ENCODE assay signal across 21 mouse cellular contexts in genomic region chr11:78935178-78935577, GRCm38 (mm10). TPM values are rescaled to one million over a fixed set of nuclear protein-coding genes. Genes with fewer than 3 reads are reported as not detected.
DNase-seq lines count a peak whose midpoint lies in the region; ATAC-seq and TF ChIP-seq lines count a peak whose summit lies in the region.
"Had no signal": no experiment of that assay in that cellular context is flagged by ENCODE, and none has a peak within 500 bp of the region (broad histone marks: within the 10 kb centered on the region; RNA-seq: fewer than 3 reads in every experiment).

No protein-coding gene starts in this region.

- no peak overlapping the region for H3K4me2 ChIP-seq in lung, embryonic 15.5 days
- H3K4me2 ChIP-seq: embryonic facial prominence, embryonic 12.5 days; forebrain, embryonic 15.5 days; midbrain, embryonic 11.5 days had no signal

- no peaks in the 10 kb centered on the region for H3K27me3 ChIP-seq in kidney, adult 2 months (replicated peaks; ENCODE audit: control insufficient read depth, insufficient read depth, low read length)
- H3K27me3 ChIP-seq in lung, embryonic 15.5 days: no peaks in the 10 kb centered on the region
- H3K27me3 ChIP-seq: embryonic facial prominence, embryonic 12.5 days; forebrain, embryonic 15.5 days; Patski had no signal

- TF ChIP-seq POLR2A in kidney, adult 2 months (IDR thresholded peaks at IDR 0.05; ENCODE audit: low read depth, low read length): no peak
- no peak for TF ChIP-seq POLR2A in lung, adult 2 months (IDR thresholded peaks at IDR 0.05; ENCODE audit: borderline replicate concordance, extremely low read depth, low read depth, low read length)

- H3K27ac ChIP-seq in gastrocnemius, adult 2 months: peak overlapping the region; percentile 69
- H3K27ac ChIP-seq in kidney, adult 2 months (ENCODE audit: insufficient read depth, low read depth, low read length): no peak overlapping the region
- peak overlapping the region; percentile 62 for H3K27ac ChIP-seq in lung, embryonic 15.5 days
- H3K27ac ChIP-seq: forebrain, embryonic 15.5 days; hindbrain, postnatal 0 days; limb, embryonic 10.5 days had no signal

- intact Hi-C loops in gastrocnemius, adult 2 months (cut with DNase I): no loop called here

- no peak for ATAC-seq in lung, embryonic 15.5 days (ENCODE audit: borderline replicate concordance, extremely low read depth, low FRiP score, low TSS enrichment)
- no peak for ATAC-seq in megakaryocyte, adult 5-6 weeks (ENCODE audit: poor library complexity, severe bottlenecking)
- ATAC-seq: CD4-positive, CD25-positive, alpha-beta regulatory T cell, adult 4 months; forebrain, embryonic 15.5 days; hindbrain, postnatal 0 days; intestine, postnatal 0 days; Patski had no signal

- no peak overlapping the region for H3K9ac ChIP-seq in lung, embryonic 15.5 days
- H3K9ac ChIP-seq: embryonic facial prominence, embryonic 12.5 days; forebrain, embryonic 15.5 days had no signal

- no peak for DNase-seq in gastrocnemius, adult 2 months
- DNase-seq in gastrocnemius, postnatal 4 days (ENCODE audit: low spot score in 2 of 2): no peak
- peak; percentile 37 for DNase-seq in kidney, adult 2 months
- DNase-seq in kidney, adult 18-20 months: no peak
- DNase-seq in lung, adult 2 months: no peak
- peak; percentile 25 for DNase-seq in kidney, postnatal 14 days
- DNase-seq: adrenal gland, postnatal 10 days; cerebellum, adult 9-11 months; gastrocnemius, postnatal 36 days had no signal

- 69% methylated on average over 6 of the region's 6 CpGs for WGBS in kidney, adult 2 months
- 74% methylated on average over 6 of the region's 6 CpGs for WGBS in lung, embryonic 15.5 days
- 61% methylated on average over 6 of the region's 6 CpGs for WGBS in lung, adult 2 months

- TF ChIP-seq CTCF in gastrocnemius, adult 2 months (IDR thresholded peaks at IDR 0.05): no peak
- no peak for TF ChIP-seq CTCF in kidney, adult 2 months (conservative IDR thresholded peaks at IDR 0.05; ENCODE audit: insufficient read depth, insufficient read length, low read depth, low read length)
- no peak for TF ChIP-seq CTCF in lung, adult 2 months (IDR thresholded peaks at IDR 0.05; ENCODE audit: insufficient read depth, low read length)

- H3K36me3 ChIP-seq in kidney, adult 2 months (ENCODE audit: control insufficient read depth, insufficient read depth, low read length): no peaks in the 10 kb centered on the region
- H3K36me3 ChIP-seq in lung, embryonic 15.5 days: no peaks in the 10 kb centered on the region
- H3K36me3 ChIP-seq: embryonic facial prominence, embryonic 12.5 days; forebrain, embryonic 15.5 days; limb, embryonic 10.5 days had no signal

- 0 out of 2 replicates have a peak, but pooled peaks cover 3% of the 10 kb centered on the region for H3K4me1 ChIP-seq in kidney, adult 2 months (ENCODE audit: control insufficient read depth, insufficient read depth, low read length)
- H3K4me1 ChIP-seq in lung, embryonic 15.5 days: peaks cover 6% of the 10 kb centered on the region; the same call in 1 of the 2 replicates
- H3K4me1 ChIP-seq in lung, adult 2 months (ENCODE audit: control insufficient read depth, insufficient read depth, low read length): peaks cover 6% of the 10 kb centered on the region; the same call in 1 of the 2 replicates
- H3K4me1 ChIP-seq: embryonic facial prominence, embryonic 12.5 days; forebrain, embryonic 15.5 days had no signal

- peak overlapping the region; percentile 42 for H3K4me3 ChIP-seq in gastrocnemius, adult 2 months
- no peak overlapping the region for H3K4me3 ChIP-seq in kidney, adult 2 months (ENCODE audit: insufficient read depth, low read depth, low read length)
- no peak overlapping the region for H3K4me3 ChIP-seq in lung, embryonic 15.5 days
- no peak overlapping the region for H3K4me3 ChIP-seq in lung, adult 2 months (replicated peaks; ENCODE audit: extremely low read depth, low read depth, low read length)
- H3K4me3 ChIP-seq: embryonic facial prominence, embryonic 12.5 days; erythroblast, embryonic 14.5 days; forebrain, embryonic 15.5 days; limb, embryonic 10.5 days had no signal

- H3K9me3 ChIP-seq in lung, embryonic 15.5 days: no peaks in the 10 kb centered on the region
- H3K9me3 ChIP-seq: embryonic facial prominence, embryonic 12.5 days; forebrain, embryonic 15.5 days; limb, embryonic 10.5 days had no signal

RNA-seq across cellular contexts. Expression of gene Nos2, which starts 14.6 kb away (rescaled TPM):
- 1 to 10 TPM in 1 of 2 experiments, under 1 TPM in 1; 0.64 to 1.4 TPM for total RNA-seq in gastrocnemius, adult 2 months (2021)
- total RNA-seq in gastrocnemius, postnatal 4 days (2021): 1 to 10 TPM; 4.5 to 4.6 TPM
- 1.5 TPM in 2 replicates for polyA plus RNA-seq in kidney, adult 2 months (2012; rRNA removed)
- polyA plus RNA-seq in lung, embryonic 15.5 days (2015; fragmentation: Nextera tagmentation; extraction: Ambion mirVana): 3.4 and 3.8 TPM in 2 replicates
- 3.8 and 4.0 TPM in 2 replicates for polyA plus RNA-seq in lung, adult 2 months (2012; rRNA removed)
- total RNA-seq in megakaryocyte, adult 5-6 weeks (2015): not detected in 2 replicates
- total RNA-seq in megakaryocyte, adult 5-6 weeks (2017): not detected in 2 replicates
- total RNA-seq: monocyte, adult 5-6 weeks had no signal
- polyA plus RNA-seq: CD4-positive, CD25-positive, alpha-beta regulatory T cell, adult 4 months; erythroblast, embryonic 14.5 days had no signal

RNA-seq across cellular contexts. Expression of gene Lgals9, which starts 49.6 kb away (rescaled TPM):
- 10 to 100 TPM in 1 of 2 experiments, 1 to 10 TPM in 1; 6.6 to 10.1 TPM for total RNA-seq in gastrocnemius, adult 2 months (2021)
- total RNA-seq in gastrocnemius, postnatal 4 days (2021): 10 to 100 TPM; 29.9 to 31.8 TPM
- polyA plus RNA-seq in kidney, adult 2 months (2012; rRNA removed): 55.3 and 63.4 TPM in 2 replicates
- polyA plus RNA-seq in lung, embryonic 15.5 days (2015; fragmentation: Nextera tagmentation; extraction: Ambion mirVana): 42.9 and 52.8 TPM in 2 replicates
- polyA plus RNA-seq in lung, adult 2 months (2012; rRNA removed): 137 and 204 TPM in 2 replicates
- 218 and 231 TPM in 2 replicates for total RNA-seq in megakaryocyte, adult 5-6 weeks (2015)
- total RNA-seq in megakaryocyte, adult 5-6 weeks (2017): 40.4 and 48.1 TPM in 2 replicates

Comparison
In these comparisons a context has a peak if more than half of its experiments do, and no peak if none do; other contexts are left out.
1. DNase-seq: peak in kidney, adult 2 months (single experiment) and kidney, postnatal 14 days (single experiment); none in gastrocnemius, adult 2 months (single experiment), gastrocnemius, postnatal 4 days (0 of 2), kidney, adult 18-20 months (single experiment) and lung, adult 2 months (single experiment).